Mouse (Mus musculus) mammary gland, adult 2 months (tissue): ENCODE measurements around the gene Herc1. TPM values are rescaled to one million over a fixed set of nuclear protein-coding genes. Genes with fewer than 3 reads are reported as not detected.

Source experiments
- polyA plus RNA-seq: library from polyadenylated mRNA; depleted of rRNA; stranded (reverse); fragments of >200 nt; gene quantifications from 2 replicates; pipeline ENCODE4 v1.2.3, GENCODE M21; 2012; ENCODE audit warnings: low replicate concordance; rRNA removed

Herc1 gene
- 11.3 and 15.7 TPM in 2 replicates for polyA plus RNA-seq

DNA sequence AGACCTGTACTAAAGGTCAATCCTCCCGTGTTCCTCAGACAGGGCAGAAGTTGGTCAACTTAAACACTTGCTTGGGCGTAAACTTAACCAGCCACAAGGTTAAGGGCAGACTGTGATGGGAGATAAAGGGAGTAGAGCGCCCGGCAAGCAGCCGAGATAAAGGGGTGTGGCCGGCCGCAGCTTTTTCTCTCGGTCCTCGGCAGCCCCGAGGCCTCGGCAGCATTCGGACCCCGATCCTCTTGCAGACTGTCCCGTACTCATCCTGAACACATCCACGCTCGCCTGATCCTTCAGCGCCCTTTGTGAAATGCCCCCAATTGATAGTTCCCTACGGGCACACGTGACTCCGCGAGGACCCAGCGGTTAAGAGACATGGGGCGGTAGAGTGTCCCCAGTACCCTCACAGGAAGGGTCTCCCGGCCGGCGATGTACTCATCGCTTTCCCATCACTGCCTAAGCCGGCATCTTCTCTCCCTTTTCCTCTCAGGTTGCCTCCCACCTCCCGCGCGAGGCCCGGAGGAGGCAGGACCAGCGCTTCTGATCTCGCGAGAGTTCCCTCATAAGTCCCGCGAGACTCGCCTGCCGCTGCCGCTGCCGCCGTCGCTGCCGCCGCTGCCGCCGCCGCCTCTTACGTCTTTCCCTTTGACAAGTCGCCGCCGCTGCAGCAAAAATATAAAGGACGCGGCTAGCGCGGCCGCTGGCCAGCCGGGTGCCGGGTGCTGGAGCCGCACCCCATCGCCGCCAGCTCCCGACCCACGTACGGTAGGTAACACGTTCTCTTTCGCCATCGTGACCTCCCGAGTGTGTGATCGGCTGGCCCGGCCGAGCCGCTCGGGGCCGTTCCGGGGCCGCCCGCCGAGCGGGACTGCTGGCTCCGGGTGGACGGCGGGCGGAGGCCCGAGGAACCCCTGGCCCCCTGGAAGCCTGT is at the start of gene Herc1:
Gene Herc1 (plus strand): TSS at position 591 of the 928 bp plus-strand sequence.

DNA sequence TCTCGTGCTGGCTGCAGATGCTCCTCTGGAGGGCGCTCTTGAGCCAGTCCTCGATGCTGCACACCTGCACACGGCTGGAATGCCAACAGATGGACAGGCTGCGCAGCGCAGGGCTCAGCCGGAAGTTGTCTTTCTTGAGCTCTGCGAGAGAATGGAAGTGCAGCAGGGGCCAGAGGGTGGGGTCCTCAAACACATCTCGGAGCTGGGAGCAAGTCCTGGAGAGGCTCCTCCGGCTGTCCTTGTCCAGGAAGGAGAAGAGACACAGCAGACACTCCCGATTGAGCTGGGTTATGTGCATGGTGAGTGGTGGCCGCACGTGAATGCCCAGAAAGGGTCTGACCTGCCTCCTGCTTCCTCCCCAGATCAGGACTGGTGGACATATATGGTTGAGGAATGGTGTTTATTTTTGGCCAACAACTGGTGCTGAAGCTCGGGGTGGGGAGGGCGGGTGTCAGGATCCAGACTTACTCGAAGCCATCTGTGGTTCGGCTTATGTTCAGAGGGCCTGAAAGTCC is 164.1 kb downstream of the Herc1 start, which contains the start of gene Fbxl22:
Gene Fbxl22 (minus strand): TSS at position 338 of the 515 bp plus-strand sequence.

Other genes starting within 250 kb of the Herc1 start
- 37.5 and 52.5 TPM in 2 replicates for gene Snx1, start 223.9 kb upstream of the Herc1 start, polyA plus RNA-seq
- gene Ciao2a, start 223.8 kb upstream of the Herc1 start, polyA plus RNA-seq, result 6.4 and 15.2 TPM in 2 replicates
- gene Dapk2, start 192.2 kb upstream of the Herc1 start, polyA plus RNA-seq, result 5.1 and 5.8 TPM in 2 replicates
- gene Fbxl22, start 164.1 kb downstream of the Herc1 start, polyA plus RNA-seq, result 2.7 and 4.1 TPM in 2 replicates
- gene Usp3, start 242.7 kb downstream of the Herc1 start, polyA plus RNA-seq, result 18.6 and 20.4 TPM in 2 replicates